Mouse (Mus musculus): ENCODE measurements around the gene Orai2.
A peak's percentile ranks its signal among the peaks of the same experiment; 100 is the strongest.

DNA sequence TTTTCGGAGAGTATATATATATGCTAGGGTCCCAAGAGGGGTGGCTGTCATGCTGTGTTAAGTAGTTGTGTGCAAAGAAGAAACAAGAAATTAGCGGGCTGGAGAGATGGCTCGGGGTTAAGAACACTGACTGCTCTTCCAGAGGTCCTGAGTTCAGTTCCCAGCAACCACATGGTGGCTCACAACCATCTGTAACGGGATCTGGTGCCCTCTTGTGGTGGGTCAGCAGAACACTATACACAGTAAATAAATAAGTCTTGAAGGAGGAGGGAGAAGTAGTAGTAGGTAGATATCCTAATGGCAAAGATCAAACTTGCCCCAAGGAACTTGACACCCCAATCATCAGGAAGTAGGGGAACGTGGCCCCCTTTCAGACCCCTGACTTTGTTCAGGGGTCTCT lies 27.8 kb downstream of the Orai2 start:
- peak; percentile 20; the same call in 1 of the 2 replicates for TF ChIP-seq CTCF (conservative IDR thresholded peaks at IDR 0.05; ENCODE audit: low read length)
- TF ChIP-seq POU5F1 (IDR thresholded peaks at IDR 0.05; ENCODE audit: borderline replicate concordance, low read length): no peak
- no peak for TF ChIP-seq NANOG (IDR thresholded peaks at IDR 0.05; ENCODE audit: borderline replicate concordance, low read length)
